Mouse (Mus musculus): ENCODE data around the gene Gpr132. TPM values are rescaled to one million over a fixed set of nuclear protein-coding genes. Genes with fewer than 3 reads are reported as not detected.

The Gpr132 gene
- polyA plus RNA-seq, 1 experiment from 2014 or later = 0.19 TPM

GRCm38 (mm10) chr12:112814682-112815470, 53.2 kb downstream of the Gpr132 start:
- Histone ChIP-seq H3K9me3 (replicated peaks; ENCODE audit: control insufficient read depth, low read length) (no peaks in the 10 kb centered on the region), H3K36me3 (ENCODE audit: control insufficient read depth, insufficient read depth, low read length) (peaks cover 15% of the 10 kb centered on the region; the same call in 1 of the 2 replicates), H3K4me3 (ENCODE audit: low read depth, low read length) (no peak overlapping the region), H3K27me3 (ENCODE audit: control insufficient read depth, insufficient read depth, low read length) (no peaks in the 10 kb centered on the region), H3K9ac (ENCODE audit: low read depth, low read length) (no peak overlapping the region), H3K4me2 (no peak overlapping the region), H3K4me1 (ENCODE audit: control insufficient read depth, insufficient read depth, low read length) (peaks cover 26% of the 10 kb centered on the region), H3K27ac (ENCODE audit: low read depth, low read length) (no peak overlapping the region)
- 76% methylated on average over 14 of the region's 14 CpGs for WGBS (ENCODE audit: insufficient replicate concordance)
- no peak for ATAC-seq (replicated peaks; ENCODE audit: insufficient number of reproducible peaks, low FRiP score, low TSS enrichment)

GRCm38 (mm10) chr12:112813370-112813769, 54.7 kb downstream of the Gpr132 start:
- Histone ChIP-seq H3K4me2 (no peak overlapping the region), H3K27me3 (ENCODE audit: control insufficient read depth, insufficient read depth, low read length) (no peaks in the 10 kb centered on the region), H3K4me1 (ENCODE audit: control insufficient read depth, insufficient read depth, low read length) (peaks cover 30% of the 10 kb centered on the region), H3K36me3 (ENCODE audit: control insufficient read depth, insufficient read depth, low read length) (0 out of 2 replicates have a peak, but pooled peaks cover 5% of the 10 kb centered on the region), H3K9ac (ENCODE audit: low read depth, low read length) (no peak overlapping the region), H3K4me3 (ENCODE audit: low read depth, low read length) (no peak overlapping the region), H3K27ac (ENCODE audit: low read depth, low read length) (no peak overlapping the region), H3K9me3 (replicated peaks; ENCODE audit: control insufficient read depth, low read length) (no peaks in the 10 kb centered on the region)
- 86% methylated on average over 7 of the region's 7 CpGs for WGBS (ENCODE audit: insufficient replicate concordance)
- ATAC-seq (replicated peaks; ENCODE audit: insufficient number of reproducible peaks, low FRiP score, low TSS enrichment) = no peak

- H3K4me3 ChIP-seq (ENCODE audit: low read depth, low read length) = peak overlapping the region; percentile 69
- H3K36me3 ChIP-seq (ENCODE audit: control insufficient read depth, insufficient read depth, low read length) = no peaks in the 10 kb centered on the region
- ATAC-seq (replicated peaks; ENCODE audit: insufficient number of reproducible peaks, low FRiP score, low TSS enrichment) = no peak
- H3K4me1 ChIP-seq (ENCODE audit: control insufficient read depth, insufficient read depth, low read length) = peaks cover 28% of the 10 kb centered on the region
- 44% methylated on average over 19 of the region's 19 CpGs for WGBS (ENCODE audit: insufficient replicate concordance)
- H3K9ac ChIP-seq (ENCODE audit: low read depth, low read length) = no peak overlapping the region
- peak overlapping the region; percentile 73; the same call in 1 of the 2 replicates for H3K27ac ChIP-seq (ENCODE audit: low read depth, low read length)
- H3K27me3 ChIP-seq (ENCODE audit: control insufficient read depth, insufficient read depth, low read length) = no peaks in the 10 kb centered on the region
- H3K9me3 ChIP-seq (replicated peaks; ENCODE audit: control insufficient read depth, low read length) = no peaks in the 10 kb centered on the region
- peak overlapping the region; percentile 97 for H3K4me2 ChIP-seq
These were observed 57.7 kb downstream of the Gpr132 start for GRCm38 (mm10) chr12:112810092-112810885.

GRCm38 (mm10) chr12:112809641-112810040, 58.4 kb downstream of the Gpr132 start:
- Histone ChIP-seq H3K27ac (ENCODE audit: low read depth, low read length) (no peak overlapping the region), H3K36me3 (ENCODE audit: control insufficient read depth, insufficient read depth, low read length) (no peaks in the 10 kb centered on the region), H3K27me3 (ENCODE audit: control insufficient read depth, insufficient read depth, low read length) (no peaks in the 10 kb centered on the region; the same call in none of the 2 replicates), H3K9me3 (replicated peaks; ENCODE audit: control insufficient read depth, low read length) (no peaks in the 10 kb centered on the region), H3K4me3 (ENCODE audit: low read depth, low read length) (peak overlapping the region; percentile 69), H3K4me2 (peak overlapping the region; percentile 97), H3K4me1 (ENCODE audit: control insufficient read depth, insufficient read depth, low read length) (peaks cover 28% of the 10 kb centered on the region), H3K9ac (ENCODE audit: low read depth, low read length) (peak overlapping the region; percentile 72)
- WGBS (ENCODE audit: insufficient replicate concordance) = 22% methylated on average over 8 of the region's 8 CpGs
- ATAC-seq (replicated peaks; ENCODE audit: insufficient number of reproducible peaks, low FRiP score, low TSS enrichment) = no peak

- Histone ChIP-seq H3K36me3 (ENCODE audit: control insufficient read depth, insufficient read depth, low read length) (no peaks in the 10 kb centered on the region), H3K9ac (ENCODE audit: low read depth, low read length) (peak within 1 kb of the TSS; percentile 72), H3K4me2 (peak within 1 kb of the TSS; percentile 97), H3K4me3 (ENCODE audit: low read depth, low read length) (peak within 1 kb of the TSS; percentile 69), H3K27ac (ENCODE audit: low read depth, low read length) (peak within 1 kb of the TSS; percentile 42; the same call in 1 of the 2 replicates), H3K4me1 (ENCODE audit: control insufficient read depth, insufficient read depth, low read length) (peaks cover 28% of the 10 kb centered on the region), H3K27me3 (ENCODE audit: control insufficient read depth, insufficient read depth, low read length) (no peaks in the 10 kb centered on the region; the same call in none of the 2 replicates), H3K9me3 (replicated peaks; ENCODE audit: control insufficient read depth, low read length) (no peaks in the 10 kb centered on the region)
- 2% methylated on average over 62 of the region's 64 CpGs for WGBS (ENCODE audit: insufficient replicate concordance)
- peak; percentile 85 for ATAC-seq (replicated peaks; ENCODE audit: insufficient number of reproducible peaks, low FRiP score, low TSS enrichment)
These were observed 59.3 kb downstream of the Gpr132 start, which contains the start of gene Clba1 for GRCm38 (mm10) chr12:112808587-112809364. TSS of gene Clba1 (plus strand) at chr12:112808937.

- Histone ChIP-seq H3K36me3 (ENCODE audit: control insufficient read depth, insufficient read depth, low read length) (no peaks in the 10 kb centered on the region), H3K9ac (ENCODE audit: low read depth, low read length) (no peak overlapping the region), H3K9me3 (replicated peaks; ENCODE audit: control insufficient read depth, low read length) (no peaks in the 10 kb centered on the region), H3K4me2 (peak overlapping the region; percentile 97), H3K4me1 (ENCODE audit: control insufficient read depth, insufficient read depth, low read length) (peaks cover 28% of the 10 kb centered on the region), H3K27ac (ENCODE audit: low read depth, low read length) (no peak overlapping the region), H3K4me3 (ENCODE audit: low read depth, low read length) (peak overlapping the region; percentile 69), H3K27me3 (ENCODE audit: control insufficient read depth, insufficient read depth, low read length) (peaks cover 2% of the 10 kb centered on the region)
- WGBS (ENCODE audit: insufficient replicate concordance) = 62% methylated on average over 5 of the region's 5 CpGs
- ATAC-seq (replicated peaks; ENCODE audit: insufficient number of reproducible peaks, low FRiP score, low TSS enrichment) = peak; percentile 14; the same call in 1 of the 2 replicates
These were observed 59.8 kb downstream of the Gpr132 start for GRCm38 (mm10) chr12:112808212-112808586.

- H3K36me3 ChIP-seq (ENCODE audit: control insufficient read depth, insufficient read depth, low read length) = no peaks in the 10 kb centered on the region
- H3K27ac ChIP-seq (ENCODE audit: low read depth, low read length) = no peak overlapping the region
- WGBS (ENCODE audit: insufficient replicate concordance) = 80% methylated on average over 4 of the region's 4 CpGs
- H3K4me1 ChIP-seq (ENCODE audit: control insufficient read depth, insufficient read depth, low read length) = peaks cover 28% of the 10 kb centered on the region
- H3K4me3 ChIP-seq (ENCODE audit: low read depth, low read length) = no peak overlapping the region
- no peak for ATAC-seq (replicated peaks; ENCODE audit: insufficient number of reproducible peaks, low FRiP score, low TSS enrichment)
- H3K9ac ChIP-seq (ENCODE audit: low read depth, low read length) = no peak overlapping the region
- peaks cover 6% of the 10 kb centered on the region for H3K27me3 ChIP-seq (ENCODE audit: control insufficient read depth, insufficient read depth, low read length)
- H3K4me2 ChIP-seq = no peak overlapping the region
- no peaks in the 10 kb centered on the region for H3K9me3 ChIP-seq (replicated peaks; ENCODE audit: control insufficient read depth, low read length)
These were observed 60.2 kb downstream of the Gpr132 start for GRCm38 (mm10) chr12:112807796-112808195.

GRCm38 (mm10) chr12:112806044-112806443, 62.0 kb downstream of the Gpr132 start:
- Histone ChIP-seq H3K4me3 (ENCODE audit: low read depth, low read length) (no peak overlapping the region), H3K27me3 (ENCODE audit: control insufficient read depth, insufficient read depth, low read length) (peaks cover 20% of the 10 kb centered on the region), H3K9me3 (replicated peaks; ENCODE audit: control insufficient read depth, low read length) (no peaks in the 10 kb centered on the region), H3K9ac (ENCODE audit: low read depth, low read length) (no peak overlapping the region), H3K36me3 (ENCODE audit: control insufficient read depth, insufficient read depth, low read length) (no peaks in the 10 kb centered on the region), H3K27ac (ENCODE audit: low read depth, low read length) (no peak overlapping the region), H3K4me2 (no peak overlapping the region), H3K4me1 (ENCODE audit: control insufficient read depth, insufficient read depth, low read length) (peaks cover 24% of the 10 kb centered on the region)
- WGBS (ENCODE audit: insufficient replicate concordance) = 54% methylated on average over 6 of the region's 6 CpGs
- no peak for ATAC-seq (replicated peaks; ENCODE audit: insufficient number of reproducible peaks, low FRiP score, low TSS enrichment)
